Mouse (Mus musculus) testis, adult 2 months (tissue): ENCODE data around the gene Fgf14. TPM values are rescaled to one million over a fixed set of nuclear protein-coding genes. Genes with fewer than 3 reads are reported as not detected.
A peak's percentile ranks its signal among the peaks of the same experiment; 100 is the strongest.

ENCODE experiments used
- H3K27ac ChIP-seq: fragments of 200-500 bp; 2 replicates; pipeline ENCODE4 v1.5.1; 2012; ENCODE audit warnings: low read depth, low read length; ENCODE audit not compliant: control insufficient read depth, insufficient read depth
- H3K27me3 ChIP-seq: fragments of 200-500 bp; 2 replicates; pipeline ENCODE4 v1.6.1; 2012; ENCODE audit warnings: mild to moderate bottlenecking, low read length, moderate library complexity; ENCODE audit not compliant: control insufficient read depth, insufficient read depth
- H3K36me3 ChIP-seq: fragments of 200-500 bp; 2 replicates; pipeline ENCODE4 v1.6.1; 2012; ENCODE audit warnings: mild to moderate bottlenecking, low read length; ENCODE audit not compliant: control insufficient read depth, insufficient read depth
- H3K4me1 ChIP-seq: fragments of 200-500 bp; 2 replicates; pipeline ENCODE4 v1.6.1; 2012; ENCODE audit warnings: low read length; ENCODE audit not compliant: control insufficient read depth, insufficient read depth
- H3K4me3 ChIP-seq: fragments of 200-500 bp; 2 replicates; pipeline ENCODE4 v1.5.1; 2012; ENCODE audit warnings: low read depth, mild to moderate bottlenecking, low read length, moderate library complexity, mixed read lengths; ENCODE audit not compliant: control insufficient read depth
- CTCF ChIP-seq: fragments of 200-500 bp; IDR thresholded peaks from 2 replicates; pipeline ENCODE4 v1.5.1; 2012; ENCODE audit warnings: low read depth, mild to moderate bottlenecking, inconsistent platforms, low read length, moderate library complexity; ENCODE audit not compliant: control insufficient read depth, insufficient read depth, insufficient replicate concordance
- POLR2A ChIP-seq: fragments of 200-500 bp; IDR thresholded peaks from 2 replicates; pipeline ENCODE4 v1.6.1; 2012; ENCODE audit warnings: low read depth, mild to moderate bottlenecking, inconsistent platforms, low read length, moderate library complexity; ENCODE audit not compliant: control insufficient read depth
- polyA plus RNA-seq: library from polyadenylated mRNA; depleted of rRNA; stranded (reverse); fragments of >200 nt; gene quantifications from 2 replicates; pipeline ENCODE4 v1.2.3, GENCODE M21; 2012; rRNA removed

Fgf14 gene
- polyA plus RNA-seq, result 4.5 and 5.0 TPM in 2 replicates

DNA sequence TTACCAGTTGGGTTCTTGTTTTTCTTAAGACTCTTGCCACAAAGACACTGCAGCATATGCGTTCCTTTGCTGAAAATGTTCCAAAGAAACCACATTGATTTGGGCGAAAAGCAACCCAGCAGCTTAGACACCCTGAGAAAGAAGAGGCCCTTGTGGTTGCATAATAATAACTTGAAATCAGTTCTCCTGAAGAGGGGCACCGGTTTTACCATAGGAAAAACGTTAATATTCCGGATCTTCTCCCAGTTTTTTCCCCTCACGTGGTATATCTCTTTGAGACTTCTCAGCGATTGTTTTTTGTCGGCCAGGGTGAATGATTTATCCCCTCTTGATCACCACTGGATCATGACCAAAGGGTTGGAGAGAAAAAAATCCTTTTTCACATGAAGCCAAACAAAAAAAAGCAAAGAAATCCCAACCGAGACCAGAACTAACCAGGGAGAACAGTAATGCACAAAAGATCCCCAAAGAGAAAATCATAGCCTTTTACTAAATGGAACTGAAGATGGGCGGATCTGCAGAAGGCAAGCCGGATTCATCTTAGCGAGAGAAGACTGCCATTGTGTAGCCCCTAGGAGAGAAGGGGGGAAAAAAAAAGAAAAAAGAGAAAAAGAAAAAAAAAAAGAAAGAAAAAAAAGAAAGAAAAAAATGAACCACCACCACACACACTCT, at the start of gene Fgf14:
Gene Fgf14, minus strand, starts transcription at position 622 of the 672 bp plus-strand sequence.
- Histone ChIP-seq H3K36me3 (no peaks in the 10 kb centered on the region), H3K4me1 (peaks cover 6% of the 10 kb centered on the region), H3K27ac (no peak within 1 kb of the TSS), H3K27me3 (no peaks in the 10 kb centered on the region), H3K4me3 (no peak within 1 kb of the TSS)
- no peak for TF ChIP-seq POLR2A
- no peak for TF ChIP-seq CTCF

DNA sequence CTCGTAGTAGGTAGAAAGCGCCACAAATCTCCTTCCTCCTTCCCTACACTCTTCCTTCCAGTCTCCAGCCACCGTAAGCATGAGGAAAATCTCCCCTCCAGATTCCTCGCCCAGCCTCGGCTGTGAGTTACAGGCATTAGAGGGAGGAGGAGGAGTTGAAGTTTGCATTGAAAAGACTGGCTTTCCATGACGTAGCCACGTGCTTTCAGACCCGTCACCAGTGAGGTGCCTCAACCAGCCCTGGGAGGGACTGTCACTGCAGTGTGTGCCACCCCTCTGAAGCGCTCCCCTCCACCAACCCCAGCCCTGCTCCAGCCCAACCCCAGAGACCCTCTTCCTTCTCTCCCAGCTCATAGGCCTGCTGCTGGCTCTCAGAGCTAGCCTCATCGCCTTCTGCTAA, 452 bp upstream of the Fgf14 start:
- Histone ChIP-seq H3K27ac (no peak overlapping the region), H3K27me3 (no peaks in the 10 kb centered on the region), H3K36me3 (no peaks in the 10 kb centered on the region), H3K4me1 (peaks cover 6% of the 10 kb centered on the region), H3K4me3 (no peak overlapping the region)
- no peak for TF ChIP-seq POLR2A
- TF ChIP-seq CTCF, result no peak

DNA sequence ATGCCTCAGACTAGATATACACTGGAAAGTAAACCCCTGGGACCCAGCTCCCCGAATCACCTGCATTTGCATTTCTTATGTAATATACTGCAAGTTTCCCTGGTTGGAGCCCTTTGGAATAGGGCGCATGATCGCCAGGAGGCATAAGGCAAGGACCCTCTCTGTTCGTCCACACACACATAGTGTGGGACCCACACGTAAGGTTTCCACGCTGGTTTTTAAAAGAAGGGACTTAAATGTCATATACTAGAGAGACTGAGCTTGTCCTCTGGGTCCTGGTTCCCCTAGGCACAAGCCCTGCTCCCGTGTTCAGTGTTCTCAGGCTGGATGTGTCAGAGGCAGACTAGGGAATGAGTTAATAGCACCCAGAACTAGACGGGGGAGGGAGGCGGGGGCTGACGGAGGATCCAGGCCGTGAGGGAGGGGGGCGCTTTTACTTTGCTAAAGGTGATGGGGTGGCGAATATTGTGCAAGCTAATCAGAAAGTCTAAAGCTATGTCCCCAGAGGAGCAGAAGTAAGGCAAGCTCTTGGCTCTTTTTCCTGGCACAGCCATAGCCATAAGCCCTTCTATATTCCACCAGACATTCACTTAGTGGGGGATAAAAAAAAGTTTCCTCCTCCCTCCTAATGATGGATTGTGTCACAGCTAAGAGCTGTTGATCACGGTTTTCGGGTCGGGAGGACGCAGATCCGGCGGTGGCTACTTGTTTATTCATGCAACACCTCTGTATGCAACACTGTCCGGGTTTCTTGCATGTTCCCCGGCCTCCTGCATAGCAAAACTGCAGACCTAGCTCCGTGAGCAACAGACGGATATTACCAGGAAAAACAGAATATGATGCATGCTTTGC, 1.0 kb downstream of the Fgf14 start:
- no peak overlapping the region for H3K4me3 ChIP-seq
- no peak overlapping the region for H3K27ac ChIP-seq
- H3K36me3 ChIP-seq, result no peaks in the 10 kb centered on the region
- no peaks in the 10 kb centered on the region for H3K27me3 ChIP-seq
- TF ChIP-seq CTCF (no peak), POLR2A (no peak)
- peaks cover 6% of the 10 kb centered on the region for H3K4me1 ChIP-seq

DNA sequence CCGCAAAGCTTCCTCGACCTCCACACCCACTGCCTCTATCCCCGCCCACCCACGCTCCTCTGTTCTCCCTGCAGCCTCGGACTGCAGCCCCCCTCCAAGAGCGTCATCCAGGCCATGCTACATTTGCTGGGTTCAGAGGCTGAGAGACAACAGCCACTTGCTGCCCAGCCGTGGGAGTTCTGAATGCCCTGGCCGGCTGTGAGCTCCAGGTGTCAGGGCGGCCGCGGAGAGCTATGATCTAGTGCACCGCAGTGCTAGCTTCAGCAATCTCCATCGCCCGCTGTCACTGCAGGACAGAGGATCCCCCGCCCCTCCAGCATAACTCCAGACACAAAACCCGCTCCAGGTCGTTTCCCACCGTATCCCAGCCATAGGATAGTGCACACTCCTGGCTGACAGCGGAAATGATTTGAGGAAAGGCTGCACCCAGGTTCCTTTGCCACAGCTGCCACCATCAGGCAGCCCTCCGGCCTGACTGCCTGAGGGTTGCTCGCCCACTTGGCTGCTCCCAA, 1.7 kb downstream of the Fgf14 start:
- H3K36me3 ChIP-seq, result no peaks in the 10 kb centered on the region
- no peak overlapping the region for H3K27ac ChIP-seq
- H3K27me3 ChIP-seq, result no peaks in the 10 kb centered on the region
- H3K4me3 ChIP-seq, result no peak overlapping the region
- H3K4me1 ChIP-seq, result peaks cover 6% of the 10 kb centered on the region
- TF ChIP-seq CTCF (no peak), POLR2A (no peak)

DNA sequence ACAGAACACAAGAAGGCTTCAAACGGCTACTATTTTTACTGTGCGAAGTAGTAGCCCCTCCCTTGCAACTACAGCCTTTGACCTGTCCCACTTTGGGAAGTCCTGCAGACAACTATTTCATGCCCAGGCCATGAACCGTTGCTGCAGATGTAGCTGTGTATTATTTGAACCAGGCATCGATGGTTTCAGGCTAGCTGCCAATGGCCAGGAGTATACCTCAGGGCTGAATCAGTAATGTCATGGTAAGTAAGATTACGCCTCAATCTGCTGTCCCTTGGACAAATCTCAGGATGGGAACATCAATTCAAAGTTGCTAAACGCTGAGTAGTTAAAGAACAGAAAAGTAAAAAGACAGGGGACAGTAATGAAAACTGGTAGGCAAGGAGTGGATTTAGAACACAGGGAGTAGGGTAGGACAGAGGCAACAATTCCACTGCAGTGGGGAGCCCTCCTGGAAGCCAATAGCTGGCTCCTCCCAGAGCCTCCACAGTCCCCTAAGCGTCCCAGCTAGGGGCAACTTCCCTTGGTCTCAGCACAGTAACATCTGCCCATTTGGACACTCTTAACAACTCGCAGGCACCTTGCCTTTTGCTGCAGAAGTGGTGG, 2.3 kb downstream of the Fgf14 start:
- TF ChIP-seq CTCF, result no peak
- TF ChIP-seq POLR2A, result no peak
- peaks cover 6% of the 10 kb centered on the region for H3K4me1 ChIP-seq
- H3K27me3 ChIP-seq, result no peaks in the 10 kb centered on the region
- H3K36me3 ChIP-seq, result no peaks in the 10 kb centered on the region
- no peak overlapping the region for H3K27ac ChIP-seq
- no peak overlapping the region for H3K4me3 ChIP-seq

DNA sequence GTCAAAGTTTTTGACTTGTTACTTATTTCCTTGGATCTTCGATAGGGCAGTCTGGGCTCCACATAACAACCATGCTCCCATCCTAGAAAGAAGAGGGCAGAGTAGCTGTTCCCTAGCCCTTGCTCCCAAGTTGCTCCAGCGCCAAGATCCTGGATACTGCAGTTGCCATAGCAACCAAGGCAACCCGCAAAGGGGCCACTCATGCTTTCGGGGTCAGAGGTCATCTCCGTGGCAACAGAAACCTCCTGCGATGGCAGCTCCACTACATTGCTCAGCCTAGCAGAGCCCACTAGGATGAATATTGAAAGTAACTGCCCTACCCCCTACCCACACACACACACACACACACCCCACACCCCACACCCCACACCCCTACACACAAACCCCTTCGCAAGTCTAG, 7.2 kb downstream of the Fgf14 start:
- Histone ChIP-seq H3K36me3 (no peaks in the 10 kb centered on the region), H3K27me3 (no peaks in the 10 kb centered on the region), H3K27ac (no peak overlapping the region), H3K4me3 (peak overlapping the region; percentile 65), H3K4me1 (no peaks in the 10 kb centered on the region)
- TF ChIP-seq POLR2A, result peak; percentile 22; the same call in 1 of the 2 replicates
- TF ChIP-seq CTCF, result no peak

DNA sequence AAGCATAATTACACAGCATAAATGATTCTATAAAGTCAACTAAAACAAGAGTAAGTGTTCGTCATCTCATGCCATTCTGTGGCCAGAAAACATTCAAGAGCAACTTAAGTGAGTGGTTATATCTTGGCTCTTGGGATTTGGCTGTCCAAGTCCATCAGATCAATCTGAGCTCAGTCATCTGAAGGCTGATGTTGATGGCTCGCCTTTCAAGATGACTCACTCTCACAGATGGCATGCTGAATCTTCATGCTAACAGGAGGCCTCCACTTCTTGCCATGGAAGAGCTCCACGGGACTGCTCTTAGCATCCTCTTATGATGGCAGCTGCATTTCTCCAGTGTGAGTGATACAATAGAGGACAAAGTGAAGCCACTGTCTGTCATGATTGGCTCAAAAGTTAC, 34.1 kb downstream of the Fgf14 start:
- TF ChIP-seq CTCF, result no peak
- TF ChIP-seq POLR2A, result no peak
- no peaks in the 10 kb centered on the region for H3K36me3 ChIP-seq
- no peak overlapping the region for H3K4me3 ChIP-seq
- H3K27me3 ChIP-seq, result no peaks in the 10 kb centered on the region
- no peaks in the 10 kb centered on the region for H3K4me1 ChIP-seq
- H3K27ac ChIP-seq, result no peak overlapping the region
